Mouse (Mus musculus) intestine, embryonic 16.5 days (tissue): ENCODE results near the gene Kdm4c. TPM values are rescaled to one million over a fixed set of nuclear protein-coding genes. Genes with fewer than 3 reads are reported as not detected.

Experiments used
- ATAC-seq: fragments of 200-750 bp; cut with Nextera tagmentation; 2 replicates; pipeline ENCODE4 v1.8.0; 2017; ENCODE audit warnings: moderate TSS enrichment, moderate library complexity
- H3K27ac ChIP-seq: fragments of 300-500 bp; sonication (generic); 2 replicates; pipeline ENCODE4 v1.5.1; 2014; ENCODE audit warnings: mild to moderate bottlenecking, low read length
- H3K27me3 ChIP-seq: fragments of 300-500 bp; sonication (generic); replicated peaks from 2 replicates; pipeline ENCODE4 v1.6.1; 2014; ENCODE audit warnings: low read length, control low read depth, mixed read lengths; ENCODE audit not compliant: control insufficient read depth, insufficient read depth
- H3K36me3 ChIP-seq: fragments of 300-500 bp; sonication (generic); 2 replicates; pipeline ENCODE4 v1.6.1; 2014; ENCODE audit warnings: low read length, control low read depth; ENCODE audit not compliant: control insufficient read depth, insufficient read depth
- H3K4me1 ChIP-seq: fragments of 300-500 bp; sonication (generic); 2 replicates; pipeline ENCODE4 v1.6.1; 2014; ENCODE audit warnings: low read length, control low read depth, mixed read lengths; ENCODE audit not compliant: control insufficient read depth, insufficient read depth
- H3K4me2 ChIP-seq: fragments of 300-500 bp; sonication (generic); 2 replicates; pipeline ENCODE4 v1.6.1; 2014; ENCODE audit warnings: low read depth, low read length, control low read depth
- H3K4me3 ChIP-seq: fragments of 300-500 bp; sonication (generic); 2 replicates; pipeline ENCODE4 v1.5.1; 2014; ENCODE audit warnings: mild to moderate bottlenecking, low read length
- H3K9ac ChIP-seq: fragments of 300-500 bp; sonication (generic); 2 replicates; pipeline ENCODE4 v1.6.1; 2014; ENCODE audit warnings: low read depth, low read length
- H3K9me3 ChIP-seq: fragments of 300-500 bp; sonication (generic); 2 replicates; pipeline ENCODE4 v1.6.1; 2016; ENCODE audit warnings: low read length, control low read depth; ENCODE audit not compliant: control insufficient read depth
- WGBS: fragments of 180-500 bp; shearing (Covaris S2); extraction: QIAGEN DNeasy Blood & Tissue Kit; methylation state at CpG from one replicate; pipeline ENCODE4 v1.1.7; 2014; 5-methylcytosine and 5-hydroxymethylcytosine counted together
- polyA plus RNA-seq: library from polyadenylated mRNA; unstranded; fragments of >200 nt; fragmentation: Nextera tagmentation; extraction: Ambion mirVana; gene quantifications from 2 replicates; pipeline ENCODE4 v1.2.1, GENCODE M21; 2015

Kdm4c gene
- polyA plus RNA-seq, 1 experiment from 2014 or later, result 11.8 TPM

DNA sequence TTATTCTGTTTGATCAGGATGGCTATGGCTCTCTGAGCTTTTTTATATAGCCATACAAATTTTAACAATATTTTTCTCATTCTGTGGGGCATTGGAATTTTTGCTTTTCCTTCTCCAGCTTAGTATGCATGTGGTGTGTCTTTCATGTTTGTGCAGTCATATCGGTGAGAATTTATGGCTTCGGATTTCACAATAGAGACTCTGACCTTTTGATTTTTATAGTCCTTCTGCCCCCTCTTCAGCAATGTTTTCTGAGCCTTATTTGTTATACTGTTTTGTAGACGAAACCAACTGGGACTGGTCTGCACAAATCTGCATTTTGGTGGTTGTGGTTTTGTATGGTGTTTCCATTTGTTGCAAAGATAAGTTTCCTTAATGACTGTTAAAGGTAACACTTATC is 45.6 kb downstream of the Kdm4c start:
- Histone ChIP-seq H3K9me3 (no peaks in the 10 kb centered on the region), H3K27ac (no peak overlapping the region), H3K4me3 (no peak overlapping the region), H3K27me3 (no peaks in the 10 kb centered on the region), H3K4me2 (no peak overlapping the region), H3K9ac (no peak overlapping the region), H3K4me1 (no peaks in the 10 kb centered on the region), H3K36me3 (no peaks in the 10 kb centered on the region)
- peak; percentile 90 for ATAC-seq
- WGBS, result 73% methylated on average over 3 of the region's 3 CpGs

DNA sequence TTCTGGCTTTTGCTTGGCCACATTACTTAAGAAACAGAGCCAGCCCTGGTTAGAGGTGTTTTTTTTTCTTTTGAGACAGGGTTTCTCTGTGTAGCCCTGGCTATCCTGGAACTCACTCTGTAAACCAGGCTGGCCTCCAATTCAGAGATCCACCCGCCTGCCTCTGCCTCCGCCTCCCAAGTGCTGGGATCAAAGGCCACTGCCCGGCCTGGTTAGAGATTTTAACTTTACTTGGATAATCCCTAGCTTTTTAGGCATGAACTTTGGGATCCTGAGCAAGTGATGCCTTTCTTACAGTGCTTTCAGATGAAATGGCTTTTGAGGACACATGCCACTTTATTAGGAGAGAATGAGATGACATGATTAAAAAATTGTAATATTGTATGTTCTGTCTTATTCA is 52.4 kb downstream of the Kdm4c start:
- H3K4me1 ChIP-seq, result no peaks in the 10 kb centered on the region
- H3K36me3 ChIP-seq, result 0 out of 2 replicates have a peak, but pooled peaks cover 2% of the 10 kb centered on the region
- no peaks in the 10 kb centered on the region for H3K9me3 ChIP-seq
- H3K27me3 ChIP-seq, result no peaks in the 10 kb centered on the region
- H3K9ac ChIP-seq, result no peak overlapping the region
- no peak for ATAC-seq
- no peak overlapping the region for H3K27ac ChIP-seq
- WGBS, result 78% methylated on average over 3 of the region's 3 CpGs
- H3K4me2 ChIP-seq, result no peak overlapping the region
- H3K4me3 ChIP-seq, result no peak overlapping the region

- Histone ChIP-seq H3K9ac (no peak overlapping the region), H3K36me3 (no peaks in the 10 kb centered on the region), H3K27me3 (no peaks in the 10 kb centered on the region), H3K9me3 (no peaks in the 10 kb centered on the region), H3K27ac (no peak overlapping the region), H3K4me2 (no peak overlapping the region), H3K4me3 (no peak overlapping the region), H3K4me1 (no peaks in the 10 kb centered on the region)
- WGBS, result 88% methylated on average over 5 of the region's 5 CpGs
- no peak for ATAC-seq
These were observed 63.2 kb downstream of the Kdm4c start for GRCm38 (mm10) chr4:74305315-74306105.

- no peak overlapping the region for H3K9ac ChIP-seq
- H3K4me3 ChIP-seq, result no peak overlapping the region
- no peak overlapping the region for H3K27ac ChIP-seq
- no peaks in the 10 kb centered on the region for H3K27me3 ChIP-seq
- H3K9me3 ChIP-seq, result no peaks in the 10 kb centered on the region
- 87% methylated on average over 5 of the region's 5 CpGs for WGBS
- H3K4me1 ChIP-seq, result no peaks in the 10 kb centered on the region
- H3K4me2 ChIP-seq, result no peak overlapping the region
- no peaks in the 10 kb centered on the region for H3K36me3 ChIP-seq
- no peak for ATAC-seq
These were observed 68.8 kb downstream of the Kdm4c start for GRCm38 (mm10) chr4:74311135-74311534.

GRCm38 (mm10) chr4:74312858-74313257 is 70.6 kb downstream of the Kdm4c start:
- Histone ChIP-seq H3K4me3 (no peak overlapping the region), H3K4me2 (no peak overlapping the region), H3K36me3 (no peaks in the 10 kb centered on the region), H3K9me3 (no peaks in the 10 kb centered on the region), H3K27ac (no peak overlapping the region), H3K9ac (no peak overlapping the region), H3K27me3 (no peaks in the 10 kb centered on the region), H3K4me1 (no peaks in the 10 kb centered on the region)
- ATAC-seq, result no peak
- WGBS, result 89% methylated on average over 2 of the region's 2 CpGs

- Histone ChIP-seq H3K4me2 (no peak overlapping the region), H3K27me3 (no peaks in the 10 kb centered on the region), H3K9ac (no peak overlapping the region), H3K36me3 (no peaks in the 10 kb centered on the region), H3K27ac (no peak overlapping the region), H3K4me3 (no peak overlapping the region), H3K9me3 (no peaks in the 10 kb centered on the region), H3K4me1 (no peaks in the 10 kb centered on the region)
- no peak for ATAC-seq
- WGBS, result 90% methylated on average over 5 of the region's 5 CpGs
These were observed 73.1 kb downstream of the Kdm4c start for GRCm38 (mm10) chr4:74315388-74315787.

- Histone ChIP-seq H3K9ac (no peak overlapping the region), H3K4me2 (no peak overlapping the region), H3K9me3 (no peaks in the 10 kb centered on the region), H3K4me1 (no peaks in the 10 kb centered on the region), H3K36me3 (no peaks in the 10 kb centered on the region), H3K27ac (no peak overlapping the region), H3K27me3 (no peaks in the 10 kb centered on the region), H3K4me3 (no peak overlapping the region)
- WGBS, result 98% methylated on average over 1 of the region's 1 CpGs
- no peak for ATAC-seq
These were observed 77.0 kb downstream of the Kdm4c start for GRCm38 (mm10) chr4:74319313-74319712.

DNA sequence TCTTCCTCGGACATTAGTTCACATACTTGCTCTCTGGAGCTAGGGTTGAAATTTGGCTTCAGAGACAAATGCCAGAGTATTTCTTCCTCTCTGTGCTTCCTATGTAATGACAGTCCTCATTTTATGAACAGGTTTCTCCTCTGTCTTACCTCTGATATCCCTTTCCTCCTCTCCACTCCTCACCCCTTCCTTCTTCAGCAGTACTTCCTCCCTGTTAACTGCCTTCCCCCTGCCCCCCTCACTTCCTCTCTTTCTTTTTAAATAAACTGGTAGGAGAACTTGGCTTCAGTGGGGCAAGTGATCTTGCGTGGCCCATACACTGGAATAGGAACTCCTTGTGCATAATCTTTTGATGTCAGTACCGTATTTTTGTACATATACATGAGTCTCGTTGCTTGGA is 115.2 kb downstream of the Kdm4c start:
- Histone ChIP-seq H3K9me3 (no peaks in the 10 kb centered on the region), H3K4me3 (no peak overlapping the region), H3K27ac (no peak overlapping the region), H3K4me2 (no peak overlapping the region), H3K27me3 (no peaks in the 10 kb centered on the region), H3K36me3 (peaks cover 3% of the 10 kb centered on the region; the same call in 1 of the 2 replicates), H3K9ac (no peak overlapping the region), H3K4me1 (no peaks in the 10 kb centered on the region)
- ATAC-seq, result no peak
- WGBS, result 93% methylated on average over 4 of the region's 4 CpGs

DNA sequence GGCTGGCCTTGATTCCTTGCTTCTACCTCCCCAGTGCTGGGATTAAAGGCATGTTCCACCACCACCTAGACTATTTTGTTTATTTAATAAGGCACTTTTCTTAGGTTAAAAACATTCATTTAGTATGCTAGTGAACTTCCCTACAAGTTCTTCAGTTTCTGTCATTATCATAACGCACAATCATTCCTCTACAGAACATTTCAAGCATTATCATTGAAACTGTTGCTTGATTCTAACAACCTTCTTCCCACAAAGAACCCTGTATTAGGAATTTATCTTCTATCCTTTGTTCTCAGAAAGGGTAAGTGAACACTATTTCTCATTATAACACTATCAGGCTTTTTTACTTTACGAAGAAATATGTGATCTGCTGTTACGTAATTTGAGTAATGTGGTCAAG is 118.0 kb downstream of the Kdm4c start:
- peaks cover 3% of the 10 kb centered on the region; the same call in 1 of the 2 replicates for H3K36me3 ChIP-seq
- no peaks in the 10 kb centered on the region for H3K9me3 ChIP-seq
- H3K4me2 ChIP-seq, result no peak overlapping the region
- H3K4me1 ChIP-seq, result no peaks in the 10 kb centered on the region
- no peak for ATAC-seq
- no peak overlapping the region for H3K27ac ChIP-seq
- no peak overlapping the region for H3K9ac ChIP-seq
- H3K27me3 ChIP-seq, result no peaks in the 10 kb centered on the region
- H3K4me3 ChIP-seq, result no peak overlapping the region
- WGBS, result 97% methylated on average over 3 of the region's 3 CpGs

GRCm38 (mm10) chr4:74386583-74386982 is 144.3 kb downstream of the Kdm4c start:
- Histone ChIP-seq H3K27ac (no peak overlapping the region), H3K4me3 (no peak overlapping the region), H3K4me2 (no peak overlapping the region), H3K4me1 (no peaks in the 10 kb centered on the region), H3K9ac (no peak overlapping the region), H3K27me3 (no peaks in the 10 kb centered on the region), H3K36me3 (no peaks in the 10 kb centered on the region), H3K9me3 (no peaks in the 10 kb centered on the region)
- 62% methylated on average over 4 of the region's 4 CpGs for WGBS
- peak; percentile 81 for ATAC-seq
